Mouse (Mus musculus): ENCODE measurements around the gene Col4a3bp. TPM values are rescaled to one million over a fixed set of nuclear protein-coding genes. Genes with fewer than 3 reads are reported as not detected.

Col4a3bp gene
- total and polyA plus RNA-seq, 3 experiments: 7.0 to 14.8 (median 11.9) TPM

DNA sequence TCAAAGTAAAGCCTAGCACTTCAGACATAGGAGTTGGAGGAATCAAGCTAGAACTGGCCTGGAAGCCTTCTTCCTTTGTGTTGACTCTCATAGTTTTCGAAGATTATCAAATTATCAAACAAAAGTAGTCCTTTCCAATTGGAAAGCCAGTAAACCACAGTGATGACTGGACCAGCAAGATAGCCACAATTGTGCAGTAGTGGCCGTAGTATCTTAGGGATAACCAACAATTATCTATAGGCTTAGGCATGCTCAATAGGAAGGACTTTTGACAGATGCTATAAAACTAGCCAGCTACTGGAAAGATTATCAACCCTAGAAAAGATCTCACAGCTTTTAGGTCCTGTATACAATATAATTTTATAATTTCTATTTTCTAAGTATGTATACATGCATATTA lies 41.8 kb downstream of the Col4a3bp start:
- in situ Hi-C loops (cut with MboI; ENCODE audit: low pct_ligation_motif_present, low pct_unique_long_range_greater_than_20kb, low sequenced_read_pairs) (no loop called here), dilution Hi-C loops (cut with MboI; ENCODE audit: extremely low pct_ligation_motif_present, extremely low pct_unique_long_range_greater_than_20kb, low sequenced_read_pairs) (no loop called here)
- H3K9me3 ChIP-seq (replicated peaks; ENCODE audit: low read length): no peaks in the 10 kb centered on the region
- H3K4me1 ChIP-seq (ENCODE audit: control insufficient read depth in 1 of 2, insufficient read depth in 2 of 2): peaks cover 0 to 15% of the 10 kb centered on the region in 2 experiments; a peak in 2 of 4 replicates
- H3K27me3 ChIP-seq (replicated peaks): no peaks in the 10 kb centered on the region
- TF ChIP-seq JUND (conservative IDR thresholded peaks at IDR 0.05; ENCODE audit: low read depth, low read length) (no peak), CHD2 (IDR thresholded peaks at IDR 0.05; ENCODE audit: low read length) (no peak), UBTF (IDR thresholded peaks at IDR 0.05; ENCODE audit: low read depth, low read length) (no peak)
- DNase-seq (ENCODE audit: extremely low read depth): no peak
- H3K4me3 ChIP-seq (replicated peaks in 1 of 3; ENCODE audit: low read depth in 2 of 3, low read length in 2 of 3, poor library complexity in 1 of 3): no peak overlapping the region
- H3K79me2 ChIP-seq (replicated peaks; ENCODE audit: control insufficient read depth, extremely low read depth, insufficient read depth, poor library complexity, severe bottlenecking): no peaks in the 10 kb centered on the region
- no peak overlapping the region for H3K27ac ChIP-seq (ENCODE audit: insufficient read depth, low read depth)
- H3K4me2 ChIP-seq (ENCODE audit: insufficient read depth, low read depth, poor library complexity, severe bottlenecking): no peak overlapping the region
- H3K36me3 ChIP-seq (replicated peaks in 1 of 2; ENCODE audit: control insufficient read depth in 1 of 2, insufficient read depth in 1 of 2, low read length in 1 of 2): peaks cover 2 to 9% of the 10 kb centered on the region in 2 experiments
- no peak overlapping the region for H3K9ac ChIP-seq (ENCODE audit: insufficient read depth, low read depth)

DNA sequence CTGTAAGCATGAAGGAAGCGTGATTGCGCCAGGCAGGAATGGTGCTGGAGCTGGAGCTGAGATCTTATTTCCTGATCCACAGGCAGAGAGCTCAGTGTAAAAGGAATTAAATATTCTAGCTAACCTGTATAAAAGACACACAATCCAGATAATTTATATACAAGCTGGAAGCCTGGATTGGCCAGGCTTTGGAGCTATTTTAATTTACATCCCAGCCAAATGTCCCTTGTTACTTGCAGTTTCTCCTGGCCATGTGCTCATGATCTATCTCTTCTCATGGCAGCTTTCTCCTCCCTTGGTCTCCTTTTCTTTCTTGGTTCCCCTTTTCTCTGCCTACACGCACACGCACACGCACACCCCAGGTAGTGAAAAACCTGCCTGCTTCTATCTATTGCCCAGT lies 44.1 kb downstream of the Col4a3bp start:
- Histone ChIP-seq H3K27ac (ENCODE audit: insufficient read depth, low read depth) (no peak overlapping the region), H3K79me2 (replicated peaks; ENCODE audit: control insufficient read depth, extremely low read depth, insufficient read depth, poor library complexity, severe bottlenecking) (no peaks in the 10 kb centered on the region), H3K4me2 (ENCODE audit: insufficient read depth, low read depth, poor library complexity, severe bottlenecking) (no peak overlapping the region), H3K9me3 (replicated peaks; ENCODE audit: low read length) (no peaks in the 10 kb centered on the region), H3K36me3 (replicated peaks in 1 of 2; ENCODE audit: control insufficient read depth in 1 of 2, insufficient read depth in 1 of 2, low read length in 1 of 2) (peaks cover 2 to 13% of the 10 kb centered on the region in 2 experiments), H3K4me1 (ENCODE audit: control insufficient read depth in 1 of 2, insufficient read depth in 2 of 2) (peaks cover 0 to 15% of the 10 kb centered on the region in 2 experiments; a peak in 2 of 4 replicates), H3K27me3 (replicated peaks) (no peaks in the 10 kb centered on the region), H3K4me3 (replicated peaks in 1 of 3; ENCODE audit: low read depth in 2 of 3, low read length in 2 of 3, poor library complexity in 1 of 3) (no peak overlapping the region), H3K9ac (ENCODE audit: insufficient read depth, low read depth) (no peak overlapping the region)
- peak; percentile 33 for DNase-seq (ENCODE audit: extremely low read depth)
- TF ChIP-seq KAT2A (IDR thresholded peaks at IDR 0.05; ENCODE audit: insufficient replicate concordance, low read length) (no peak), MYC (IDR thresholded peaks at IDR 0.05; ENCODE audit: low read depth, low read length) (peak; percentile 82), MAX (IDR thresholded peaks at IDR 0.05; ENCODE audit: low read length) (peak; percentile 41; the same call in 1 of the 2 replicates)
- in situ Hi-C loops (cut with MboI; ENCODE audit: low pct_ligation_motif_present, low pct_unique_long_range_greater_than_20kb, low sequenced_read_pairs): no loop called here
- dilution Hi-C loops (cut with MboI; ENCODE audit: extremely low pct_ligation_motif_present, extremely low pct_unique_long_range_greater_than_20kb, low sequenced_read_pairs): no loop called here

DNA sequence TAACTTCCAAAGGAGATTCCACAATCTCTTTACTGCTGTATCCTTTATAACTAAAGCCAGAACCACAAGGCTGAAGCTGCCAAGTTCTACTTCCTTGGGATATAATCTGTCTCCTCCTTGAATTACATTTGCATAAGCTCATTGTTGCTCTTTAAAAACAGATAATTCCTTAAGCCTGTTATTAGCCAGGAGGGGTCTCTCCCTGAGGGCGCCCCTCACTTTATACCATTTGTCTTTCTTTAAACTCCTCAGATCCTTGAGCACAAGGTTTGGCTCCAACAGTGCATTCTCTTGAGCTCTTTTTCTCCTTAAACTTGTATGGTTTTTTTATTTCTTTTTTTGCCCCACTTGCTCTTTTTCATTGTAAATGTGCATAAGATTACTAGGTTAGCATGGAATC lies 46.2 kb downstream of the Col4a3bp start:
- dilution Hi-C loops (cut with MboI; ENCODE audit: extremely low pct_ligation_motif_present, extremely low pct_unique_long_range_greater_than_20kb, low sequenced_read_pairs): no loop called here
- Histone ChIP-seq H3K4me2 (ENCODE audit: insufficient read depth, low read depth, poor library complexity, severe bottlenecking) (no peak overlapping the region), H3K27me3 (replicated peaks) (no peaks in the 10 kb centered on the region), H3K4me3 (replicated peaks in 1 of 3; ENCODE audit: low read depth in 2 of 3, low read length in 2 of 3, poor library complexity in 1 of 3) (no peak overlapping the region), H3K36me3 (replicated peaks in 1 of 2; ENCODE audit: control insufficient read depth in 1 of 2, insufficient read depth in 1 of 2, low read length in 1 of 2) (peaks cover 2 to 13% of the 10 kb centered on the region in 2 experiments), H3K4me1 (ENCODE audit: control insufficient read depth in 1 of 2, insufficient read depth in 2 of 2) (peaks cover 0 to 12% of the 10 kb centered on the region in 2 experiments; a peak in 2 of 4 replicates), H3K9me3 (replicated peaks; ENCODE audit: low read length) (no peaks in the 10 kb centered on the region), H3K79me2 (replicated peaks; ENCODE audit: control insufficient read depth, extremely low read depth, insufficient read depth, poor library complexity, severe bottlenecking) (no peaks in the 10 kb centered on the region), H3K9ac (ENCODE audit: insufficient read depth, low read depth) (no peak overlapping the region), H3K27ac (ENCODE audit: insufficient read depth, low read depth) (no peak overlapping the region)
- in situ Hi-C loops (cut with MboI; ENCODE audit: low pct_ligation_motif_present, low pct_unique_long_range_greater_than_20kb, low sequenced_read_pairs): no loop called here
- TF ChIP-seq POLR2A (IDR thresholded peaks at IDR 0.05; ENCODE audit: low read depth, low read length) (no peak), MEF2A (IDR thresholded peaks at IDR 0.05; ENCODE audit: borderline replicate concordance, low read depth, low read length) (no peak), CHD1 (IDR thresholded peaks at IDR 0.05; ENCODE audit: low read depth, low read length) (no peak), MXI1 (IDR thresholded peaks at IDR 0.05; ENCODE audit: low read depth, low read length) (no peak), UBTF (IDR thresholded peaks at IDR 0.05; ENCODE audit: low read depth, low read length) (no peak), GABPA (IDR thresholded peaks at IDR 0.05; ENCODE audit: insufficient replicate concordance, low read depth, low read length) (no peak), NELFE (IDR thresholded peaks at IDR 0.05; ENCODE audit: low read depth, low read length) (no peak), MAX (IDR thresholded peaks at IDR 0.05; ENCODE audit: low read length) (no peak), MYC (IDR thresholded peaks at IDR 0.05; ENCODE audit: low read depth, low read length) (no peak), ELF1 (IDR thresholded peaks at IDR 0.05; ENCODE audit: low read depth, low read length) (no peak), ZC3H11A (IDR thresholded peaks at IDR 0.05; ENCODE audit: low read depth, low read length) (no peak), ETS1 (conservative IDR thresholded peaks at IDR 0.05; ENCODE audit: low read depth, low read length) (no peak), BHLHE40 (IDR thresholded peaks at IDR 0.05; ENCODE audit: low read depth, low read length) (no peak), JUN (IDR thresholded peaks at IDR 0.05; ENCODE audit: insufficient read depth, low read depth, low read length) (no peak), PAX5 (IDR thresholded peaks at IDR 0.05; ENCODE audit: low read length) (no peak), NRF1 (IDR thresholded peaks at IDR 0.05; ENCODE audit: low read depth, low read length) (no peak)
- DNase-seq (ENCODE audit: extremely low read depth): no peak

Data from CH12.LX (cell line).